Mouse (Mus musculus) thymus, adult 2 months (tissue): ENCODE measurements around the gene Irf2bpl.
A peak's percentile ranks its signal among the peaks of the same experiment; 100 is the strongest.

Experiments used
- CTCF ChIP-seq: fragments of 200-500 bp; IDR thresholded peaks from 2 replicates; pipeline ENCODE4 v1.5.1; 2012; ENCODE audit warnings: mild to moderate bottlenecking, control low read depth, low read length, moderate library complexity, borderline replicate concordance; ENCODE audit not compliant: control insufficient read depth, poor library complexity, insufficient read depth; ENCODE audit errors: extremely low read depth
- POLR2A ChIP-seq: fragments of 200-500 bp; IDR thresholded peaks from 2 replicates; pipeline ENCODE4 v1.6.1; 2012; ENCODE audit warnings: mild to moderate bottlenecking, low read length, control low read depth, moderate library complexity; ENCODE audit not compliant: control insufficient read depth, poor library complexity, insufficient read depth; ENCODE audit errors: extremely low read depth

- no peak for TF ChIP-seq CTCF
- TF ChIP-seq POLR2A, result peak; percentile 42
Measured at GRCm38 (mm10) chr12:86894841-86895428, 10.3 kb upstream of the Irf2bpl start.
